Mouse (Mus musculus) left cerebral cortex, postnatal 14 days (tissue): ENCODE measurements around the gene Atrn. TPM values are rescaled to one million over a fixed set of nuclear protein-coding genes. Genes with fewer than 3 reads are reported as not detected.

Experiments
- DNase-seq, 2 experiments: peaks; one replicate each; pipeline ENCODE4 v3.0.0; 2021 to 2022; ENCODE audit warnings: low spot score in 2 of 2, mixed read lengths in 1 of 2
- intact Hi-C: fragments of 180-260 bp; cut with DNase I; formaldehyde crosslinking; loops from one replicate; pipeline ENCODE4 v1.15.1; 2025
- total RNA-seq, 2 experiments: library from RNA; stranded (reverse); gene quantifications; 2 replicates each; pipeline ENCODE4 v1.2.3; 2021

Atrn gene
- total RNA-seq, 2 experiments from 2014 or later: 121 to 126 TPM

GRCm38 (mm10) chr2:131036343-131036742, 130.0 kb downstream of the Atrn start:
- no peak for DNase-seq
- intact Hi-C loops: no loop called here

- intact Hi-C loops: no loop called here
- no peak for DNase-seq
These were observed 130.5 kb downstream of the Atrn start for GRCm38 (mm10) chr2:131036757-131037156.

- intact Hi-C loops: no loop called here
- peak in 1 of 2 experiments; percentile 50 for DNase-seq
These were observed 131.1 kb downstream of the Atrn start for GRCm38 (mm10) chr2:131037226-131037990.

GRCm38 (mm10) chr2:131038197-131038596, 131.9 kb downstream of the Atrn start:
- no peak for DNase-seq
- intact Hi-C loops: no loop called here

- DNase-seq: no peak
- intact Hi-C loops: no loop called here
These were observed 132.4 kb downstream of the Atrn start for GRCm38 (mm10) chr2:131038675-131039074.

- intact Hi-C loops: no loop called here
- DNase-seq: peak; percentile 72 to 83
These were observed 134.8 kb downstream of the Atrn start for GRCm38 (mm10) chr2:131040854-131041825.

- no peak for DNase-seq
- intact Hi-C loops: no loop called here
These were observed 136.7 kb downstream of the Atrn start, which contains the start of gene Gfra4 for GRCm38 (mm10) chr2:131042988-131043387. Gfra4 (minus strand) TSS chr2:131043088.

GRCm38 (mm10) chr2:131044354-131044852, 138.1 kb downstream of the Atrn start:
- DNase-seq: no peak
- intact Hi-C loops: no loop called here

GRCm38 (mm10) chr2:131044989-131045720, 138.9 kb downstream of the Atrn start:
- intact Hi-C loops: no loop called here
- peak in 1 of 2 experiments; percentile 73 for DNase-seq

- intact Hi-C loops: no loop called here
These were observed 139.7 kb downstream of the Atrn start for GRCm38 (mm10) chr2:131046025-131046424.

GRCm38 (mm10) chr2:131052043-131052442, 145.7 kb downstream of the Atrn start:
- intact Hi-C loops: no loop called here
- no peak for DNase-seq

More at GRCm38 (mm10) chr2:131046025-131046424, 139.7 kb downstream of the Atrn start:
- DNase-seq: no peak

- DNase-seq: no peak
- intact Hi-C loops: no loop called here
These were observed 146.6 kb downstream of the Atrn start for GRCm38 (mm10) chr2:131052862-131053418.

GRCm38 (mm10) chr2:131053851-131054645, 147.8 kb downstream of the Atrn start:
- intact Hi-C loops: no loop called here
- no peak for DNase-seq

GRCm38 (mm10) chr2:131054646-131055264, 148.5 kb downstream of the Atrn start:
- intact Hi-C loops: no loop called here
- no peak for DNase-seq

- intact Hi-C loops: no loop called here
- DNase-seq: peak; percentile 44 to 63
These were observed 149.3 kb downstream of the Atrn start for GRCm38 (mm10) chr2:131055631-131056030.

- intact Hi-C loops: no loop called here
- no peak for DNase-seq
These were observed 149.9 kb downstream of the Atrn start for GRCm38 (mm10) chr2:131056191-131056590.

- intact Hi-C loops: no loop called here
- DNase-seq: peak; percentile 41 to 77
These were observed 152.4 kb downstream of the Atrn start for GRCm38 (mm10) chr2:131058672-131059071.

- intact Hi-C loops: no loop called here
- peak in 1 of 2 experiments; percentile 40 for DNase-seq
These were observed 153.1 kb downstream of the Atrn start for GRCm38 (mm10) chr2:131059377-131059776.
